Mouse (Mus musculus) hindbrain, embryonic 11.5 days (tissue): ENCODE data around the gene Asic2. TPM values are rescaled to one million over a fixed set of nuclear protein-coding genes. Genes with fewer than 3 reads are reported as not detected.
"Not testable (repeated sequence)": the region's sequence is repeated elsewhere in the genome, so short reads cannot be mapped to it uniquely, and the experiment has no call there.

Experiments
- ATAC-seq: fragments of 200-750 bp; cut with Nextera tagmentation; 2 replicates; pipeline ENCODE4 v1.8.0; 2017; ENCODE audit warnings: mild to moderate bottlenecking, moderate TSS enrichment, moderate library complexity; ENCODE audit not compliant: low FRiP score
- DNase-seq: peaks from one replicate; pipeline ENCODE4 v3.0.0-alpha.2; 2015; ENCODE audit warnings: low spot score
- H3K27ac ChIP-seq: fragments of 300-500 bp; sonication (generic); 2 replicates; pipeline ENCODE4 v1.5.1; 2014; ENCODE audit warnings: mild to moderate bottlenecking, low read depth, low read length
- H3K27me3 ChIP-seq: fragments of 300-500 bp; sonication (generic); 2 replicates; pipeline ENCODE4 v1.6.1; 2014; ENCODE audit warnings: mild to moderate bottlenecking, low read length, moderate library complexity, mixed read lengths; ENCODE audit not compliant: control insufficient read depth, insufficient read depth
- H3K36me3 ChIP-seq: fragments of 300-500 bp; sonication (generic); 2 replicates; pipeline ENCODE4 v1.6.1; 2014; ENCODE audit warnings: mild to moderate bottlenecking, low read length, moderate library complexity, mixed read lengths; ENCODE audit not compliant: control insufficient read depth, insufficient read depth
- H3K4me1 ChIP-seq: fragments of 300-500 bp; sonication (generic); replicated peaks from 2 replicates; pipeline ENCODE4 v1.6.1; 2014; ENCODE audit warnings: low read length, mixed read lengths; ENCODE audit not compliant: control insufficient read depth, insufficient read depth
- H3K4me2 ChIP-seq: fragments of 300-500 bp; sonication (generic); replicated peaks from 2 replicates; pipeline ENCODE4 v1.6.1; 2014; ENCODE audit warnings: mild to moderate bottlenecking, low read depth, low read length
- H3K4me3 ChIP-seq: fragments of 300-500 bp; sonication (generic); 2 replicates; pipeline ENCODE4 v1.5.1; 2014; ENCODE audit warnings: low read depth, low read length
- H3K9ac ChIP-seq: fragments of 300-500 bp; sonication (generic); 2 replicates; pipeline ENCODE4 v1.6.1; 2014; ENCODE audit warnings: low read depth, low read length
- H3K9me3 ChIP-seq: fragments of 300-500 bp; sonication (generic); 2 replicates; pipeline ENCODE4 v1.6.1; 2016; ENCODE audit warnings: low read length; ENCODE audit not compliant: control insufficient read depth
- WGBS: fragments of 180-500 bp; shearing (Covaris S2); extraction: QIAGEN DNeasy Blood & Tissue Kit; methylation state at CpG from one replicate; pipeline ENCODE4 v1.1.7; 2014; 5-methylcytosine and 5-hydroxymethylcytosine counted together
- polyA plus RNA-seq: library from polyadenylated mRNA; unstranded; fragments of >200 nt; fragmentation: Nextera tagmentation; extraction: Ambion mirVana; gene quantifications from 2 replicates; pipeline ENCODE4 v1.2.1, GENCODE M21; 2014

Asic2 gene
- polyA plus RNA-seq, 1 experiment from 2014 or later = 1.7 TPM

- H3K4me2 ChIP-seq = no peak overlapping the region
- H3K36me3 ChIP-seq = no peaks in the 10 kb centered on the region
- 88% methylated on average over 1 of the region's 1 CpGs for WGBS
- H3K27ac ChIP-seq = no peak overlapping the region
- H3K9me3 ChIP-seq = no peaks in the 10 kb centered on the region
- no peak overlapping the region for H3K4me3 ChIP-seq
- H3K27me3 ChIP-seq = no peaks in the 10 kb centered on the region
- H3K4me1 ChIP-seq = no peaks in the 10 kb centered on the region
- no peak overlapping the region for H3K9ac ChIP-seq
- DNase-seq (no peak), ATAC-seq (no peak)
These were observed 705.1 kb downstream of the Asic2 start for GRCm38 (mm10) chr11:81263193-81263592.

- Histone ChIP-seq H3K27ac (no peak overlapping the region), H3K36me3 (no peaks in the 10 kb centered on the region), H3K4me3 (no peak overlapping the region), H3K27me3 (no peaks in the 10 kb centered on the region), H3K4me2 (no peak overlapping the region), H3K9me3 (no peaks in the 10 kb centered on the region), H3K9ac (no peak overlapping the region), H3K4me1 (no peaks in the 10 kb centered on the region)
- DNase-seq (no peak), ATAC-seq (no peak)
- WGBS = 86% methylated on average over 3 of the region's 3 CpGs
These were observed 707.0 kb downstream of the Asic2 start for GRCm38 (mm10) chr11:81261259-81261658.

GRCm38 (mm10) chr11:81241183-81241582 is 727.1 kb downstream of the Asic2 start:
- WGBS = 97% methylated on average over 18 of the region's 18 CpGs
- not testable (repeated sequence) for H3K27ac ChIP-seq, ATAC-seq

GRCm38 (mm10) chr11:81239966-81240681 is 728.1 kb downstream of the Asic2 start:
- Histone ChIP-seq H3K9ac (no peak overlapping the region), H3K9me3 (no peaks in the 10 kb centered on the region), H3K27me3 (no peaks in the 10 kb centered on the region), H3K27ac (no peak overlapping the region), H3K4me3 (no peak overlapping the region), H3K36me3 (no peaks in the 10 kb centered on the region), H3K4me1 (no peaks in the 10 kb centered on the region), H3K4me2 (no peak overlapping the region)
- peak; percentile 64 for DNase-seq
- ATAC-seq = no peak
- WGBS = 51% methylated on average over 13 of the region's 13 CpGs

More at GRCm38 (mm10) chr11:81241183-81241582, 727.1 kb downstream of the Asic2 start:
- H3K4me1 ChIP-seq, DNase-seq, H3K4me2 ChIP-seq, H3K36me3 ChIP-seq, H3K27me3 ChIP-seq, H3K9me3 ChIP-seq, H3K4me3 ChIP-seq, H3K9ac ChIP-seq: not testable (repeated sequence)

GRCm38 (mm10) chr11:81239091-81239490 is 729.2 kb downstream of the Asic2 start:
- no peak for ATAC-seq
- Histone ChIP-seq H3K9ac (no peak overlapping the region), H3K9me3 (no peaks in the 10 kb centered on the region), H3K4me1 (no peaks in the 10 kb centered on the region), H3K27me3 (no peaks in the 10 kb centered on the region), H3K4me2 (no peak overlapping the region), H3K27ac (no peak overlapping the region), H3K36me3 (no peaks in the 10 kb centered on the region), H3K4me3 (no peak overlapping the region)
- 70% methylated on average over 2 of the region's 2 CpGs for WGBS
- no peak for DNase-seq

- no peaks in the 10 kb centered on the region for H3K9me3 ChIP-seq
- WGBS = 86% methylated on average over 2 of the region's 2 CpGs
These were observed 732.2 kb downstream of the Asic2 start for GRCm38 (mm10) chr11:81236070-81236469.

GRCm38 (mm10) chr11:81223361-81223760 is 744.9 kb downstream of the Asic2 start:
- ATAC-seq (no peak), DNase-seq (no peak)
- no peak overlapping the region for H3K9ac ChIP-seq
- no peak overlapping the region for H3K4me3 ChIP-seq
- WGBS = 92% methylated on average over 9 of the region's 9 CpGs
- no peaks in the 10 kb centered on the region for H3K36me3 ChIP-seq
- H3K27me3 ChIP-seq = no peaks in the 10 kb centered on the region
- H3K27ac ChIP-seq = no peak overlapping the region
- no peak overlapping the region for H3K4me2 ChIP-seq
- H3K9me3 ChIP-seq = no peaks in the 10 kb centered on the region
- no peaks in the 10 kb centered on the region for H3K4me1 ChIP-seq

More at GRCm38 (mm10) chr11:81236070-81236469, 732.2 kb downstream of the Asic2 start:
- DNase-seq (no peak), ATAC-seq (no peak)
- Histone ChIP-seq H3K4me1 (no peaks in the 10 kb centered on the region), H3K9ac (no peak overlapping the region), H3K4me2 (no peak overlapping the region), H3K4me3 (no peak overlapping the region), H3K27ac (no peak overlapping the region), H3K27me3 (no peaks in the 10 kb centered on the region), H3K36me3 (no peaks in the 10 kb centered on the region)

GRCm38 (mm10) chr11:81220786-81221185 is 747.5 kb downstream of the Asic2 start:
- ATAC-seq (no peak), DNase-seq (no peak)
- Histone ChIP-seq H3K9me3 (no peaks in the 10 kb centered on the region), H3K9ac (no peak overlapping the region), H3K4me1 (no peaks in the 10 kb centered on the region), H3K36me3 (no peaks in the 10 kb centered on the region), H3K4me2 (no peak overlapping the region), H3K4me3 (no peak overlapping the region), H3K27me3 (no peaks in the 10 kb centered on the region), H3K27ac (no peak overlapping the region)
- WGBS = 86% methylated on average over 4 of the region's 4 CpGs

- DNase-seq = no peak
- Histone ChIP-seq H3K27ac (no peak overlapping the region), H3K4me1 (no peaks in the 10 kb centered on the region), H3K4me3 (no peak overlapping the region), H3K9ac (no peak overlapping the region), H3K36me3 (no peaks in the 10 kb centered on the region), H3K27me3 (no peaks in the 10 kb centered on the region), H3K9me3 (no peaks in the 10 kb centered on the region), H3K4me2 (no peak overlapping the region)
- 65% methylated on average over 4 of the region's 4 CpGs for WGBS
- no peak for ATAC-seq
These were observed 762.8 kb downstream of the Asic2 start for GRCm38 (mm10) chr11:81205471-81205870.
